Mouse (Mus musculus) limb, embryonic 11.5 days (tissue): ENCODE measurements around the gene Pbxip1. TPM values are rescaled to one million over a fixed set of nuclear protein-coding genes. Genes with fewer than 3 reads are reported as not detected.

Experiments used
- ATAC-seq: fragments of 200-750 bp; cut with Nextera tagmentation; 2 replicates; pipeline ENCODE4 v1.8.0; 2017; ENCODE audit warnings: low read depth; ENCODE audit not compliant: insufficient number of reproducible peaks, low FRiP score, low TSS enrichment
- DNase-seq: peaks from one replicate; pipeline ENCODE4 v3.0.0-alpha.2; 2015; ENCODE audit warnings: low spot score
- H3K27ac ChIP-seq: fragments of 300-500 bp; sonication (generic); replicated peaks from 2 replicates; pipeline ENCODE4 v1.5.1; 2014; ENCODE audit warnings: low read depth, mild to moderate bottlenecking, low read length
- H3K27me3 ChIP-seq: fragments of 300-500 bp; sonication (generic); 2 replicates; pipeline ENCODE4 v1.6.1; 2014; ENCODE audit warnings: mild to moderate bottlenecking, low read length, mixed read lengths; ENCODE audit not compliant: control insufficient read depth, insufficient read depth
- H3K36me3 ChIP-seq: fragments of 300-500 bp; sonication (generic); 2 replicates; pipeline ENCODE4 v1.6.1; 2014; ENCODE audit warnings: mild to moderate bottlenecking, low read length, moderate library complexity, mixed read lengths; ENCODE audit not compliant: control insufficient read depth, insufficient read depth
- H3K4me1 ChIP-seq: fragments of 300-500 bp; sonication (generic); 2 replicates; pipeline ENCODE4 v1.6.1; 2014; ENCODE audit warnings: low read length, mixed read lengths; ENCODE audit not compliant: control insufficient read depth, insufficient read depth
- H3K4me2 ChIP-seq: fragments of 300-500 bp; sonication (generic); 2 replicates; pipeline ENCODE4 v1.6.1; 2014; ENCODE audit warnings: low read depth, mild to moderate bottlenecking, moderate library complexity; ENCODE audit not compliant: severe bottlenecking
- H3K4me3 ChIP-seq: fragments of 300-500 bp; sonication (generic); 2 replicates; pipeline ENCODE4 v1.5.1; 2014; ENCODE audit warnings: low read depth, low read length
- H3K9ac ChIP-seq: fragments of 300-500 bp; sonication (generic); 2 replicates; pipeline ENCODE4 v1.6.1; 2014; ENCODE audit warnings: mild to moderate bottlenecking, low read length
- H3K9me3 ChIP-seq: fragments of 300-500 bp; sonication (generic); 2 replicates; pipeline ENCODE4 v1.6.1; 2016; ENCODE audit warnings: low read length; ENCODE audit not compliant: control insufficient read depth
- WGBS: fragments of 180-500 bp; shearing (Covaris S2); extraction: QIAGEN DNeasy Blood & Tissue Kit; methylation state at CpG from one replicate; pipeline ENCODE4 v1.1.7; 2014; 5-methylcytosine and 5-hydroxymethylcytosine counted together
- polyA plus RNA-seq: library from polyadenylated mRNA; unstranded; fragments of >200 nt; fragmentation: Nextera tagmentation; extraction: Ambion mirVana; gene quantifications from 2 replicates; pipeline ENCODE4 v1.2.1, GENCODE M21; 2014

Pbxip1 gene
- polyA plus RNA-seq, 1 experiment from 2014 or later: 11.5 TPM

GRCm38 (mm10) chr3:89396654-89397005 lies 39.9 kb upstream of the Pbxip1 start:
- H3K9me3 ChIP-seq: no peaks in the 10 kb centered on the region
- H3K36me3 ChIP-seq: no peaks in the 10 kb centered on the region
- ATAC-seq (no peak), DNase-seq (peak; percentile 32)
- WGBS: 0% methylated on average over 4 of the region's 4 CpGs
- peaks cover 6% of the 10 kb centered on the region; the same call in 1 of the 2 replicates for H3K27me3 ChIP-seq
- H3K4me1 ChIP-seq: peaks cover 28% of the 10 kb centered on the region
- H3K4me3 ChIP-seq: peak overlapping the region; percentile 55
- H3K9ac ChIP-seq: peak overlapping the region; percentile 65
- H3K4me2 ChIP-seq: peak overlapping the region; percentile 99
- H3K27ac ChIP-seq: no peak overlapping the region

- Histone ChIP-seq H3K4me3 (no peak overlapping the region), H3K36me3 (peaks cover 2% of the 10 kb centered on the region), H3K9me3 (no peaks in the 10 kb centered on the region), H3K4me2 (no peak overlapping the region), H3K4me1 (0 out of 2 replicates have a peak, but pooled peaks cover 2% of the 10 kb centered on the region), H3K27me3 (no peaks in the 10 kb centered on the region), H3K27ac (no peak overlapping the region), H3K9ac (no peak overlapping the region)
- ATAC-seq: no peak
- 87% methylated on average over 7 of the region's 7 CpGs for WGBS
- DNase-seq: no peak
These were observed 35.2 kb upstream of the Pbxip1 start for GRCm38 (mm10) chr3:89401329-89401728.

GRCm38 (mm10) chr3:89402693-89403092 lies 33.8 kb upstream of the Pbxip1 start, which contains the start of gene Lenep:
Gene Lenep, minus strand, starts transcription at chr3:89402793.
- Histone ChIP-seq H3K27ac (no peak within 1 kb of the TSS), H3K4me3 (no peak within 1 kb of the TSS), H3K27me3 (no peaks in the 10 kb centered on the region), H3K4me1 (no peaks in the 10 kb centered on the region), H3K4me2 (no peak within 1 kb of the TSS), H3K9ac (no peak within 1 kb of the TSS), H3K36me3 (peaks cover 2% of the 10 kb centered on the region), H3K9me3 (no peaks in the 10 kb centered on the region)
- WGBS: 82% methylated on average over 5 of the region's 5 CpGs
- DNase-seq (no peak), ATAC-seq (no peak)

DNA sequence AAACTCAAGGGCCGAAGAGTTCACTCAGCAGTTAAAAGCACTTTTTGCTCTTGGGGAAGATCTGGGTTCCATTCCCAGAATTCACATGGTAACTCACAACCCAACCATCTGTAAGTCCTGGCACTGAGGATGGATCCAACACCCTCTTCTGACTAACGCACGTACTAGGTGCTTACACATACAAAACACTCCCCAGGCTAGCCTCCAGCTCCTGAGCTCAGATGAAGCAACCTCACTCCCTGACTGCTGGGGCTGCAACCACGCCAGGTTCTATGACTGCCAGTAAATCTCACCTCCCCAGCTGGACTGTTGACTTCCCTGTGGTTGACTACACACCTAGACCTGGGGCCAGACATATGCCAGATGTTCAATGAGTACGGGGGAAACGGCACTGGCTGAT lies 29.6 kb upstream of the Pbxip1 start:
- Histone ChIP-seq H3K9ac (no peak overlapping the region), H3K4me3 (no peak overlapping the region), H3K4me2 (no peak overlapping the region), H3K9me3 (no peaks in the 10 kb centered on the region), H3K36me3 (peaks cover 1% of the 10 kb centered on the region), H3K27ac (no peak overlapping the region), H3K27me3 (no peaks in the 10 kb centered on the region), H3K4me1 (peaks cover 5% of the 10 kb centered on the region; the same call in 1 of the 2 replicates)
- ATAC-seq: no peak
- 87% methylated on average over 6 of the region's 6 CpGs for WGBS
- DNase-seq: no peak

DNA sequence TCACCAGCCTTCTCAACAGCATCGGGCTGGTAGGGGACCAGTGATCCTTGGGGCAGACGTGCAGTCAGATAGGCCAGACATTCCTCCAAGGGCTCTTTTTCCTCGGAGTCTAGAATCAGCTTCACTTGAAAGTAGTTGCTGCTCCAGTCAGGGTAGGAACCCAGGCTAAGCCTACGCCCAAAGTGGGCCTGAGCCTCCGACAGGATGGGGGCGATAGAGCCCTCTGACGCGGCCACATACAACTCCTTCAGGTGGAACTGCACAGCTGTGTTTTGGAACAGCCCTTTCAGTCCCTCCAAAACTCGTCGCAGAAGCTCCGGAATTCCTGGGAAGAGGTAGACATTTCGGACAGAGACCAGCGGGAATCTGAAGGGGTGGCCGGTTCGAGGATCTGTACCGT lies 28.1 kb upstream of the Pbxip1 start:
- H3K4me1 ChIP-seq: peaks cover 5% of the 10 kb centered on the region; the same call in 1 of the 2 replicates
- ATAC-seq (no peak), DNase-seq (no peak)
- H3K27me3 ChIP-seq: no peaks in the 10 kb centered on the region
- H3K9ac ChIP-seq: no peak overlapping the region
- H3K4me2 ChIP-seq: no peak overlapping the region
- H3K36me3 ChIP-seq: no peaks in the 10 kb centered on the region; the same call in 1 of the 2 replicates
- H3K9me3 ChIP-seq: no peaks in the 10 kb centered on the region
- 59% methylated on average over 16 of the region's 16 CpGs for WGBS
- H3K27ac ChIP-seq: no peak overlapping the region
- H3K4me3 ChIP-seq: no peak overlapping the region

DNA sequence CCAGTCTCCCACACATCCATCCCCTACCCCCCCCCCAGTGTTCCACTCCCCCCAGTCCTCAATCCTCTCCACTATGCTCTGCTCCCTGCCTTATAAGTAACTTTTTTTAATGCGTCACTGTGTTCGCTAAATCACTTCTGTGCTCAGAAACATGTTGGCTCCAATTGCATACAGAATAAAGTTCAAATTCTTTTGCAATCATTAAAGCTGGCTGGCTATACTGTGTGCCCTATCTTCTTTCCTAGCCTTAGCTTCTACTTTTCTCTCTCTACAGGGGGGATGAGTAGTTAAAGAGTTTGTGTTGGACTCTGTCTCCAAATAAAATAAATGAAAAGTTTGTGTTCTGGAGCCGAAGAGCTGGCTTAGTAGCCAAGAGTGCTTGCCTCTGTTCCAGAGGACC lies 26.8 kb upstream of the Pbxip1 start:
- peaks cover 5% of the 10 kb centered on the region; the same call in 1 of the 2 replicates for H3K4me1 ChIP-seq
- 88% methylated on average over 3 of the region's 3 CpGs for WGBS
- H3K9ac ChIP-seq: no peak overlapping the region
- H3K27ac ChIP-seq: no peak overlapping the region
- H3K27me3 ChIP-seq: no peaks in the 10 kb centered on the region
- DNase-seq: no peak
- no peak for ATAC-seq
- no peak overlapping the region for H3K4me3 ChIP-seq
- no peak overlapping the region for H3K4me2 ChIP-seq
- H3K9me3 ChIP-seq: no peaks in the 10 kb centered on the region
- H3K36me3 ChIP-seq: peaks cover 5% of the 10 kb centered on the region

DNA sequence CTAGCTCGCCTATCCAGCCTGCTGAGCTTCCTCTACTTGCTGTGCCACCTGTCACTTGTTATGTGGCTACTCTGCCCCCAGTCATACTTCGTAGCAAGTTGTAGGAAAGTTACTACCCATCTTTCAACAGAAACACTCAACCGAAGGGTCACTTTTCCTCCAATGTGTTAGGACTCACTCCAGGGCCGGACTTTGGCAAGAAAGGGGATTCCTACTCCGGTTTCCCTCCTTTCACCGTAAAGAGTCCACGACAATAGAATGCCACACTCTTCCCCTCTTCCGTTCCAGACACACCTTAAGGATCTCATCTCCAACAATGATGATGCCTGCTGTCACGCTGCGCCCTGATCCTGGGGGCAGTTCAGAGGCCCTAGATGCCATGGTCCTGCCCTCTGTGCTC lies 25.6 kb upstream of the Pbxip1 start:
- Histone ChIP-seq H3K36me3 (peaks cover 13% of the 10 kb centered on the region), H3K4me2 (peak overlapping the region; percentile 57), H3K9me3 (no peaks in the 10 kb centered on the region), H3K4me3 (peak overlapping the region; percentile 46), H3K9ac (peak overlapping the region; percentile 47), H3K27ac (no peak overlapping the region), H3K27me3 (no peaks in the 10 kb centered on the region), H3K4me1 (peaks cover 5% of the 10 kb centered on the region; the same call in 1 of the 2 replicates)
- 79% methylated on average over 10 of the region's 10 CpGs for WGBS
- no peak for DNase-seq
- ATAC-seq: no peak

DNA sequence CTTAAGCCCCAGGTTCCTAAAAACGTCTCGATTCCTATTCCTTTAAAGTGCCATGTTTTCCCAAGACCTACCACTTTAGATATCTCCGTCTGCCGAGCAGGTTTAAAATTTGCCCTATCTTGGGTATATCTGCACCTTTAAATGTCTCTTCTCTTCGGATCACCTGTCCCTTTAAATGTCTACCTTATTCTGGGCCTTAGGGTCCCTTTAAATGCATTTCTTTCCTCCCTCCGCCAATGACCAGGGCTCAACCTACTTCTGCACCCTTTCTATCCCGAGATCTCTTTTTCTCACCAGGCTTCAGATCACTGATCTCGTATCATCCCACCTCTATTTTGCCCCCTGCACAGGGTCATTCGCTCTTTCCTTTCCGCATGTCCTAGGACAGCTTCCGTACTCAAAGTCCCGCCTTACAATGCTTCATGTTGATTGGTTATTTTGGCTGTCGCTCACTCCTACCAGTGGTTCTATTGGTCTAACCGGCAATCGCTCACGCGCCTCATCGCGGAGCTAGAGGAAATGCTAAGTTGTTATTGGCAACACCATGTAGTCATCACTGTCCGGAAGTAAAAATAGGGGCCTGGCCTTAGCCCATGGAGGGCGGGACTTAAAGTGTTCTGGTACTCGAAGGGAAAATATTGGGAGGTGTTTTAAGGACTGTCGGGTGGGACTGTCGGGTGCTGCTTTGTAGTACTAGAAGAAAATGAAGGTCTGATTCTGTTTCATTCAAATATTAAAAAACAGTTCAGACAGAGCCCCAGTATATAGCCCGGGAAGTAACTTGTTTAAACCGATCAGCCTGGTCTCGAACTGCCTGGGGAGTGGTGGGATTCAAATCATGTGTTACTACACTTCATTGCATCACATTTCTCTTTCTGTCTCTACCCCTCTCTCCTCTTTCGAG lies 24.8 kb upstream of the Pbxip1 start, which contains the start of gene Flad1:
TSS of gene Flad1 (minus strand) at position 381 of the 904 bp plus-strand sequence.
- DNase-seq (peak; percentile 99), ATAC-seq (peak; percentile 96)
- Histone ChIP-seq H3K27ac (no peak within 1 kb of the TSS), H3K4me1 (peaks cover 11% of the 10 kb centered on the region), H3K27me3 (no peaks in the 10 kb centered on the region), H3K4me2 (peak within 1 kb of the TSS; percentile 57), H3K9me3 (no peaks in the 10 kb centered on the region), H3K9ac (peak within 1 kb of the TSS; percentile 53), H3K4me3 (peak within 1 kb of the TSS; percentile 46), H3K36me3 (peaks cover 20% of the 10 kb centered on the region)
- WGBS: 6% methylated on average over 28 of the region's 28 CpGs
